Mouse (Mus musculus): ENCODE results near the gene Tmem223. TPM values are rescaled to one million over a fixed set of nuclear protein-coding genes. Genes with fewer than 3 reads are reported as not detected.
A peak's percentile ranks its signal among the peaks of the same experiment; 100 is the strongest.
"Not testable (repeated sequence)": the region's sequence is repeated elsewhere in the genome, so short reads cannot be mapped to it uniquely, and the experiment has no call there.

Gene Tmem223
- polyA plus RNA-seq (2016; fragmentation: Nextera tagmentation; extraction: Ambion mirVana) = 181 and 183 TPM in 2 replicates

GRCm38 (mm10) chr19:8770567-8771270, at the start of gene Tmem223:
Gene Tmem223, plus strand, starts transcription at chr19:8770996.
- WGBS = 23% methylated on average over 29 of the region's 29 CpGs
- Histone ChIP-seq H3K4me1 (peaks cover 23% of the 10 kb centered on the region), H3K4me3 (peak within 1 kb of the TSS; percentile 80), H3K9me3 (replicated peaks) (no peaks in the 10 kb centered on the region), H3K27me3 (ENCODE audit: low read depth, poor library complexity, severe bottlenecking) (no peaks in the 10 kb centered on the region), H3K27ac (peak within 1 kb of the TSS; percentile 96), H3K36me3 (peaks cover 81% of the 10 kb centered on the region)
- DNase-seq (ENCODE audit: low spot score) = peak; percentile 89

- peaks cover 23% of the 10 kb centered on the region for H3K36me3 ChIP-seq
- H3K9me3 ChIP-seq (replicated peaks) = no peaks in the 10 kb centered on the region
- no peak overlapping the region for H3K27ac ChIP-seq
- no peak for DNase-seq (ENCODE audit: low spot score)
- H3K27me3 ChIP-seq (ENCODE audit: low read depth, poor library complexity, severe bottlenecking) = no peaks in the 10 kb centered on the region
- peaks cover 14% of the 10 kb centered on the region for H3K4me1 ChIP-seq
- 71% methylated on average over 1 of the region's 1 CpGs for WGBS
- H3K4me3 ChIP-seq = no peak overlapping the region
Observed at GRCm38 (mm10) chr19:8721378-8721777, 49.4 kb upstream of the Tmem223 start.

GRCm38 (mm10) chr19:8722021-8722420, 48.8 kb upstream of the Tmem223 start:
- peak overlapping the region; percentile 68 for H3K4me3 ChIP-seq
- H3K27me3 ChIP-seq (ENCODE audit: low read depth, poor library complexity, severe bottlenecking) = no peaks in the 10 kb centered on the region
- 72% methylated on average over 4 of the region's 4 CpGs for WGBS
- peak overlapping the region; percentile 93 for H3K27ac ChIP-seq
- H3K4me1 ChIP-seq = peaks cover 14% of the 10 kb centered on the region
- H3K9me3 ChIP-seq (replicated peaks) = no peaks in the 10 kb centered on the region
- peaks cover 28% of the 10 kb centered on the region for H3K36me3 ChIP-seq
- no peak for DNase-seq (ENCODE audit: low spot score)

- H3K4me1 ChIP-seq = peaks cover 14% of the 10 kb centered on the region
- peak overlapping the region; percentile 68 for H3K4me3 ChIP-seq
- H3K36me3 ChIP-seq = peaks cover 28% of the 10 kb centered on the region
- 1% methylated on average over 5 of the region's 5 CpGs for WGBS
- DNase-seq (ENCODE audit: low spot score) = no peak
- no peaks in the 10 kb centered on the region for H3K9me3 ChIP-seq (replicated peaks)
- H3K27ac ChIP-seq = peak overlapping the region; percentile 93
- no peaks in the 10 kb centered on the region for H3K27me3 ChIP-seq (ENCODE audit: low read depth, poor library complexity, severe bottlenecking)
Observed at GRCm38 (mm10) chr19:8722559-8722906, 48.3 kb upstream of the Tmem223 start.

GRCm38 (mm10) chr19:8722907-8723573, 47.8 kb upstream of the Tmem223 start, which contains the start of gene Slc3a2:
Gene Slc3a2, minus strand, starts transcription at chr19:8723369.
- Histone ChIP-seq H3K27ac (peak within 1 kb of the TSS; percentile 93), H3K36me3 (peaks cover 28% of the 10 kb centered on the region), H3K4me3 (peak within 1 kb of the TSS; percentile 68), H3K4me1 (peaks cover 14% of the 10 kb centered on the region), H3K27me3 (ENCODE audit: low read depth, poor library complexity, severe bottlenecking) (no peaks in the 10 kb centered on the region), H3K9me3 (replicated peaks) (no peaks in the 10 kb centered on the region)
- under 1% methylated on average over 50 of the region's 50 CpGs for WGBS
- DNase-seq (ENCODE audit: low spot score) = peak; percentile 93

GRCm38 (mm10) chr19:8723574-8724346, 47.0 kb upstream of the Tmem223 start:
- H3K9me3 ChIP-seq (replicated peaks) = no peaks in the 10 kb centered on the region
- DNase-seq (ENCODE audit: low spot score) = peak; percentile 52

GRCm38 (mm10) chr19:8724392-8724791, 46.4 kb upstream of the Tmem223 start:
- H3K27ac ChIP-seq = peak overlapping the region; percentile 93
- peak overlapping the region; percentile 68 for H3K4me3 ChIP-seq
- peaks cover 28% of the 10 kb centered on the region for H3K36me3 ChIP-seq
- no peak for DNase-seq (ENCODE audit: low spot score)
- H3K9me3 ChIP-seq (replicated peaks) = no peaks in the 10 kb centered on the region
- WGBS = 1% methylated on average over 2 of the region's 2 CpGs
- H3K27me3 ChIP-seq (ENCODE audit: low read depth, poor library complexity, severe bottlenecking) = no peaks in the 10 kb centered on the region
- peaks cover 14% of the 10 kb centered on the region for H3K4me1 ChIP-seq

More at GRCm38 (mm10) chr19:8723574-8724346, 47.0 kb upstream of the Tmem223 start:
- WGBS = under 1% methylated on average over 20 of the region's 20 CpGs
- H3K4me3 ChIP-seq = peak overlapping the region; percentile 68
- H3K27me3 ChIP-seq (ENCODE audit: low read depth, poor library complexity, severe bottlenecking) = no peaks in the 10 kb centered on the region
- H3K4me1 ChIP-seq = peaks cover 14% of the 10 kb centered on the region
- H3K27ac ChIP-seq = peak overlapping the region; percentile 93
- H3K36me3 ChIP-seq = peaks cover 28% of the 10 kb centered on the region

- Histone ChIP-seq H3K9me3 (replicated peaks) (no peaks in the 10 kb centered on the region), H3K36me3 (peaks cover 28% of the 10 kb centered on the region), H3K4me1 (peaks cover 14% of the 10 kb centered on the region), H3K27ac (peak overlapping the region; percentile 93; the same call in 1 of the 2 replicates), H3K27me3 (ENCODE audit: low read depth, poor library complexity, severe bottlenecking) (no peaks in the 10 kb centered on the region), H3K4me3 (peak overlapping the region; percentile 68)
- 59% methylated on average over 4 of the region's 4 CpGs for WGBS
- DNase-seq (ENCODE audit: low spot score) = no peak
Observed at GRCm38 (mm10) chr19:8725081-8725613, 45.6 kb upstream of the Tmem223 start.

- Histone ChIP-seq H3K4me3 (peak overlapping the region; percentile 68; the same call in 1 of the 2 replicates), H3K27ac (no peak overlapping the region), H3K4me1 (peaks cover 14% of the 10 kb centered on the region), H3K27me3 (ENCODE audit: low read depth, poor library complexity, severe bottlenecking) (no peaks in the 10 kb centered on the region), H3K9me3 (replicated peaks) (no peaks in the 10 kb centered on the region), H3K36me3 (peaks cover 28% of the 10 kb centered on the region)
- WGBS = 10% methylated on average over 3 of the region's 3 CpGs
- DNase-seq (ENCODE audit: low spot score) = no peak
Observed at GRCm38 (mm10) chr19:8726609-8727390, 44.0 kb upstream of the Tmem223 start.

- H3K27ac ChIP-seq = no peak overlapping the region
- no peak for DNase-seq (ENCODE audit: low spot score)
Observed at GRCm38 (mm10) chr19:8727495-8728114, 43.2 kb upstream of the Tmem223 start.

GRCm38 (mm10) chr19:8728335-8729099, 42.3 kb upstream of the Tmem223 start:
- not testable (repeated sequence) for H3K4me3 ChIP-seq; H3K27ac ChIP-seq; H3K9me3 ChIP-seq (replicated peaks); H3K27me3 ChIP-seq (ENCODE audit: low read depth, poor library complexity, severe bottlenecking); DNase-seq (ENCODE audit: low spot score); H3K4me1 ChIP-seq
- peaks cover 28% of the 10 kb centered on the region for H3K36me3 ChIP-seq
- WGBS = 48% methylated on average over 3 of the region's 3 CpGs

More at GRCm38 (mm10) chr19:8727495-8728114, 43.2 kb upstream of the Tmem223 start:
- no peaks in the 10 kb centered on the region for H3K9me3 ChIP-seq (replicated peaks)
- H3K4me3 ChIP-seq = no peak overlapping the region
- WGBS = 28% methylated on average over 5 of the region's 5 CpGs
- H3K4me1 ChIP-seq = peaks cover 8% of the 10 kb centered on the region
- peaks cover 28% of the 10 kb centered on the region for H3K36me3 ChIP-seq
- no peaks in the 10 kb centered on the region for H3K27me3 ChIP-seq (ENCODE audit: low read depth, poor library complexity, severe bottlenecking)
